Mouse (Mus musculus) right cerebral cortex, adult 18-20 months (tissue): ENCODE data around the gene Dlg5.

Experiments
- DNase-seq: peaks from one replicate; pipeline ENCODE4 v3.0.0; 2022; ENCODE audit warnings: mixed read lengths

Dlg5 gene

GRCm38 (mm10) chr14:24098828-24099227 is 146.9 kb downstream of the Dlg5 start:
- DNase-seq = no peak

- DNase-seq = no peak
Measured at GRCm38 (mm10) chr14:24094656-24095055, 151.1 kb downstream of the Dlg5 start.

- no peak for DNase-seq
Measured at GRCm38 (mm10) chr14:24093221-24093620, 152.5 kb downstream of the Dlg5 start.

- no peak for DNase-seq
Measured at GRCm38 (mm10) chr14:24092391-24092790, 153.3 kb downstream of the Dlg5 start.

- DNase-seq = no peak
Measured at GRCm38 (mm10) chr14:24090790-24091189, 154.9 kb downstream of the Dlg5 start.

- no peak for DNase-seq
Measured at GRCm38 (mm10) chr14:24089181-24089580, 156.5 kb downstream of the Dlg5 start.

GRCm38 (mm10) chr14:24087430-24087829 is 158.3 kb downstream of the Dlg5 start:
- no peak for DNase-seq

GRCm38 (mm10) chr14:24086481-24086880 is 159.2 kb downstream of the Dlg5 start:
- no peak for DNase-seq
